Mouse (Mus musculus) WW6 (cell line): Measurements from ENCODE around the gene Sys1.

Experiments used
- DNase-seq: peaks from one replicate; pipeline ENCODE4 v3.0.0-alpha.2; 2013; ENCODE audit warnings: low read depth, low spot score

Sys1 gene

DNA sequence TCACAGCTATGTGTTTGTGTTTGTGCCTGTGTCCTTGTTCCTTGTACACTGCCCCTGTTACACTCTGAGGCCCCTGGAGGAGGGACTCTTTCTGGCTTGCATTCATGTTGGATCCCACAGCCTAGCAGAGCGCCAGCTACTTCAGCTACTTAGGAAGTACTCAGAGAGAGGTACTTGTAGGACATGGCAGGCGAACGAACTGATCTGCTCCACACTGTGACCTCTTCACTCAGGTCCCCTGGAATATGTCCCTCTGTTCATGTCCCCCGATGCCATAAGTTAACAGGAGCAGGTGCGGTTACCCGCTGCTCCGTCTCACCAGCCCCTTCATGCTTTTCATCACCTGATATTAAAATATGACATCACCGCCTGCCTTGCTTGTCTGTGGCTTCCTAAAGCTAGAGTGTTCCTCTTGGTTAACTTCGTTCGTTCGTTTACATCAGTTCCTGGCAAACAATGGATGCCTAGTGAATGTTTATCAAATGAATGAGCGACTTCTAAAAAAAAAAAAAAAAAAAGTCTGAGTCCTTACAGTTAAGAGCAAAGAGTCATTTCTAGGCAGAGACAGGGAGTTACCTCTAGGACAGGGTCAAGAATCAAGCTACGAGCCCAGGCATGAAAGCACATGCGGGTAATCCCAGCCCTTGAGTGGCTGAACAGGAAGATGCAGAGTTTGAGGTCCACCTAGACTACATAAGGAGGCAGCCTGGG lies 3.6 kb upstream of the Sys1 start:
- no peak for DNase-seq

DNA sequence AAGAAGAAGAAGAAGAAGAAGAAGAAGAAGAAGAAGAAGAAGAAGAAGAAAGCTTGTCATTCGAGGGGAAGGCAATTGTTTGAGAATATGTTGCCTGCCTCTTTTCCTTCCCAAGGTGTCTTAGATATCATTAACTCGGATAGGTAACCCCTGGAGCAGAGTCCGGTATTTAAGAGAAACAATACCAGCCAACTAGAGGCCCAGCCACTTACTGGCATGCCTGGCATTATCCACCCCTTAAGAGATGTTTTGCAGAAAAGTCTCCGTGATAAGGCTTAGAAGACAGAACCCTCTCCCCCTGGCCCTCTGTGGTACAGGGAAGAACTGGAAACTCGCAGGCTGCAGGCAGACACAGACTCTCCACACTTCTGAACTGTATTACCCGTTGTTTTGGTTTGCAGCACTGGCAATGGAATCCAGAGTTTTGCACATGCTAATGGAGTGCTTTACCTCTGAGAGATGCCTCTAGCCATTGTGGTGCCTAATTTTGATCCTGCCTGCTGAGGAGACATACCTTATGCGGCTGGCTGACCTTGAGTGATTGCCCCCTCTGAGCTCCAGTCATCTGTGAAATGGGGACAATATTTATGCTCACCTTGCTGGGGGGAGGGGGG lies 2.8 kb upstream of the Sys1 start:
- DNase-seq: no peak

DNA sequence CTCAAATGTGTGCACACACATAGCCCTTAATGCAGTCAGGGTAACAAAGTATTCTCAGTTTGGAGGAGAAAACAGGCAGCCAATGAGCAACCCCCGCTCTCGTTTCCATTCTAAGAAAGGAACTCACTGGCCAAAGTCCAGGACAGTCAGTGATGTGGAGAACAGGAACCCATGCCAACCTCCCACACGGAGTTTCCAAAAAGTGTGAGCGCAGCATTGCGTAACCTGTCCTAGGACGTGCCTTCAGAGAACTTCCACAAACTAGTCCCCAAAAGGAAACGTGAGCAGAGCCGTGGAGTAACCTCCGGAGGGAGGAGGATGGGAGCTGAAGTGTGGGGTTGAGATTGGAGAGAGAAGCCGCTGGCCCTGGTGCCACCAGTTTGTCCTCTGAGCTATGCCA lies 1.9 kb upstream of the Sys1 start:
- no peak for DNase-seq

DNA sequence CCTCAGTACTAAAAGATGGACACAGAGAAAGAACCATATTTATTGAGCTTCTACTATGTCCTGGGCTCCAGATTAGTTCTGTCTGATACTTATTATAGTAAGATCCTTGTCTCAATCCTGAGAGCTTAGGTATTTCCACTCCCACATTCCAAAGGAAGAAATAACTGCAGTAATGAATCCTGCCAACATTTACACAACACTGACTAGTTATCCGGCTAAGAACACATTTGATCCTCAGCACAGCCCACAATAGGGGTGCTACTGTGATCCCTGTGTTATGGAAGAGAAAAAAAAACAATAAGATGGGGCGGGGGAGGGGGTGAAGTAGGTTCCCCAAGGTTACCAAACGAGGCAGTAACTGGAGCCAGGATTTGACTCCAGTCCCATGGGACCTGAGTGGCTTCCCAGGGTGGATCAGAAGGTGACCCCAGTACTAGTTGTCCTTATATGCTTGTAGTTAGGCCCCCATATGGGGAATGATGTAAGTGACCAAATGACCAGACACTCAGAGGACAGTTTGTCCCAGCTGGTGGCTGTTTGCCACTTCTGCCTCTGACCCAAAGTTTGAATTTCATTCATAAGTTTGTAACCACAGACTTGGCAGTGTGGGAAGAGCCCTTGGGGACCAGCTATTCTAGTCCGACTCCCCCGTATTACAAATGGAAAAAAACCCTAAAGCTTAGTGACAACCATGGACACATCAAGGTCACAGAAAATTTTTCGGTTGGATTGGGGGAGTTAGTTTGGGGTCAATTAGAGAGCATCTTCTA lies 1.2 kb upstream of the Sys1 start:
- no peak for DNase-seq

DNA sequence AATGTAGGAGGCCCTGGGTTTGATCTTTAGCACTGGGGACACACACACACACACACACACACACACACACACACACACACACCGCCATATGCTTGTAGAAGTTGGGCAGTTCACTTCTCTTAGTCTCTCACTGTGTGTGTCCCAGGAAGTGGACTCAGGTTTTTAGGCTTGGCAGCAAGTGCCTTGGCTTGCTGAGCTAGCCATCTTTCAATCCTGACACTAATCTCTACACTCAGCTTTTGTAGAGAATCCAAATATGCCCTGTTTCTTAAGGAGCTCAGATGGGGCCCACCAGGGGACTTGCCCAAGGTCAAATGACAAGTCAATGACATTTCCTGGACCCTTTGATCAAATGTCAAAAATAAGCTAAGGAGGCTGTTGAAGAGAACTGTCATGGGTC lies 351 bp upstream of the Sys1 start:
- no peak for DNase-seq

DNA sequence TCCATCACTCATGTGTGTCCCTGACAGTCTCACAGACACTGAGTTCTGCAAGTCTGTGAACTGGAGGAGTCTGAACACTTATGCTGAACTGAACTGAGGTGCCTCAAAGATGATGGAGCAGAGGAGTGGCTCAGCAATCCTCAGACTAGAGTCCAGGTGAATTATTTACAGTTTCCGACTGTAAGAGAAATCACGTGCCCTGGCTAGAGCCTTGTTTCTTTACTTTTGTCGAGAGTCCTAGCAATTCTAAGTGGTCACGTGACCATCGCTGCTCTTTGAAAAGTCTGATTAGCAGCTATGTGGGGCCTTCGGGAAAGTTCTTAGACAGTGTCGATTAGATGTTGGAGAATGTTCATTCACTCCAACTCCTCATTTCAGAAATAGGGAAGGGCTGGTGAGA lies 1.2 kb downstream of the Sys1 start:
- DNase-seq: no peak

DNA sequence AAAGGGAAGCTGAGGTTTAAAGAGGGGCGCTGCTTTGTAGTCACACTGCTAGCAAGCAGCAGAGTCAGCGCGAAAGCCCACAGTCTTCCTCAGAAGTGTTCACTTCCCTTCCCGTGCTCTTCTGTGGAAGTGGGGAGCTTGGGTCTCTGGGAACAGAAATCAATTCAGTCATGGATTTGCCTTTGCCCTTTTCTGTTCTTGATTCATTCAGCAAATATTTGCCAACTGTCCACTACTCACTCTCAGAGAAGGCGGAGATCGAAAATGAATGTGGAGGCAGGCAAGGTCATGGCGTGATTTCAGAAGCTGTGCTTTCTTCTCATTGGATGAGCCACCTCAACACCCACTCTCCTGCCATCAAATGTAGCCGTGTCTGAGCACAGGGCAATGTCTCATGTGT lies 1.8 kb downstream of the Sys1 start:
- DNase-seq: no peak

DNA sequence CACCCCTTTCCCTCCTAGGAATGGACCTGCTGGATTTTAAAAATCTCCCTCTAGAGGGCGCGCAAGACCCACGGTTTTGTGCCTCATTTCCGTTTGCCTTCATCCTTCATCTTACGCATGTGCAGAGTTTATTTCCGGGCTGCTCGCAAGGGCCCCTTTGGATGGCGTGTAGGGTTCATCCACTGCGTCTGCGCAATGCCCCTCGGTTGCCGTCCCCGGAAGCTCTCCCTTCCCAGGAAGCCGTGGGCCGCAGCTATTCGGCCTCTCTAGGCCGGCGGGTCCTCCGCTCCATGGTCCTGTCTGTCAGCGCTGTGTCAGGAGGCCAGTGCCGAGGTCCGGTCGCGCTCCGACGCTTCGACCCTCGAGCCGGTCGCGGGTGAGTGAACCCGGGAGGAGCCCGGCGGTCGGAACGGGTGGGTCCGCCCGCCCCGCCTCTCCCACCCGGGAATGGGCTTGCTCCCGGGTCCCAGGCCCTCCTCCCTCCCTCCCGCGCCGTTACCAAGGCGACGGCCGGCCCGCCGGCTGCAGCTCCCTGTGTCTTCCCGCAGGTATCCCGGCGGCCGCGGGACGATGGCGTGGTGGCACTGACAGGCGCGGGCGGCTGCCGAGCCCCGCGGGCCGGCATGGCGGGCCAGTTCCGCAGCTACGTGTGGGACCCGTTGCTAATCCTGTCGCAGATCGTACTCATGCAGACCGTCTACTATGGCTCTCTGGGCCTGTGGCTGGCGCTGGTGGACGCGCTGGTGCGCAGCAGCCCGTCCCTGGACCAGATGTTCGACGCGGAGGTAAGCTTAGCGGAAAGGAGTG lies 4.2 kb downstream of the Sys1 start, which contains the start of gene Gm20458:
Gene Gm20458 (plus strand): TSS at position 223 of the 807 bp plus-strand sequence.
- DNase-seq: peak; percentile 93

DNA sequence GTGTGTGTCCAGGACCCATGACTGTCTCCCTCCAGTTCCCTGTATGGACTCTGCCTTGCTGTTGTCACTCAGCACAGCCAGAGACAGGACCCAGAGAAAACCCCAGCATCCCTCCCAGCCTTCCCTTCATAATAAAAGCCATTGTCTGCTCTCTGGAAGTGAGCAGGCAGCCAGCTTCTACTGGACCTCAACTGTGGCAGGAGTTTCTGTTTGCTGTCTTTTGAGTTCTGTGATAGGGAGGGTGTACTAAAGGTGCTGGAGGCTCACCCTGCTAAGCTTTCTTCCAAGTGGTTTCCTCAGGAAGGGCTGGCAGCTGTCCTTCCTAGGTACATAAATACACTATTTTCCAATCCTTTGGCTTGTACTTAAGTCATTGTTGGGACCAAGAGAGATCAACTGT lies 8.4 kb downstream of the Sys1 start:
- no peak for DNase-seq

DNA sequence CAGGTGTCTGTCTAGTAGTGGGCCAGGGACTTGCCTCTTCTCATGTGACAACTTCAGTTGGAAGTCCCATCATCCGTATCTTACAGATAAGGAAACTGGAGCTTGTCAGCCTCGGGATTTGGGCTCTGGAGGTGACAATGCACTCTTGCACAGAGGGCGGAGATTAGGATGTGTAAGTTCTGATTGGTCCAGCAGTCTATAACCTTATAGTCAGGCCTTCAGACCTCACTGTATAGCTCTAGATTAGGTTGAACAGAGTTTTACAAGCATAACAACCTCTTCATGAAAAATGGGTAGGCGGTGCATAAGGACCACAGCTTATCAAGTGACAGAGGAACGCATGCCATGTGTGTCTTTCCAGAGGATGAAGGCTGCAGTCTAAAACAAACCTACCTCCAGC lies 10.0 kb downstream of the Sys1 start:
- DNase-seq: no peak

DNA sequence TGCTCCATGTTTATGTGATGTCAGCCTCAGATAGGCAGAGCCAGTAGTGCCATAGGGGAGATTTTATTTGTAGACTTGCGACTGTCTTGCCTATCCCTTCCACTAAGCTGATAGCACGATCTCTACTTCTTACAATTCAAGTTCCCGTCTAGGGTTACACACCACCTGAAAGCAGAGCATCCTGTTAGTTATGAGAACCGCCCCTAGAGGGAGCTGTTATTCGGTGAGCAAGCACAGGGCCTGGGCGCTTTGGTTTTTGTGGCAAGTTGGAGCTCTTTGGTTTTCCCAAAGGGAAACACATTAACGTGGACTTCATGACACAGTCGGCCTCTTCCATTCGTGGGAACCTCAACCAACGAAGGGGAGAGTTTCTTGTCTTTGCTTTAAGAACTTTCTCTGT lies 13.5 kb downstream of the Sys1 start:
- DNase-seq: peak; percentile 65

DNA sequence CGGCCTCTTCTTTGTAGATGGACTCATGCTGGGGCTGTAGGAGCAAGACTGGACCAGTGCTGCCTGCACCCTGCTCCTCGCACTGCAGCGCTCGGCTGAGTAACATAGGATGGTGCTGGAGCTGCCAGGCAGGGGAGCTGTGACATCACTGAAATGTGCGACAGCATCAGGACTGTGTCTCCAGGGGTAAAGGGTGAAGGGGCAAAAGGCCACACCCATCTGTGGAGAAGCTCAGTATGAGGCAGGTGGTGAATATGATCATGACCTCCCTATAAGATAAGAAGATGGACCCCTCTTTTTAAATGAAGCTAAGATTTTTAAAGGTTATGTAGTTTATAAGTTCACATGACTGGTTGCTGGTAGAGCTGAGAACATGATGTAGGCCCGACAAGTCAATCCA lies 16.9 kb downstream of the Sys1 start, which contains the start of gene Trp53tg5:
Gene Trp53tg5 (minus strand): TSS at position 101 of the 400 bp plus-strand sequence.
- DNase-seq: no peak

DNA sequence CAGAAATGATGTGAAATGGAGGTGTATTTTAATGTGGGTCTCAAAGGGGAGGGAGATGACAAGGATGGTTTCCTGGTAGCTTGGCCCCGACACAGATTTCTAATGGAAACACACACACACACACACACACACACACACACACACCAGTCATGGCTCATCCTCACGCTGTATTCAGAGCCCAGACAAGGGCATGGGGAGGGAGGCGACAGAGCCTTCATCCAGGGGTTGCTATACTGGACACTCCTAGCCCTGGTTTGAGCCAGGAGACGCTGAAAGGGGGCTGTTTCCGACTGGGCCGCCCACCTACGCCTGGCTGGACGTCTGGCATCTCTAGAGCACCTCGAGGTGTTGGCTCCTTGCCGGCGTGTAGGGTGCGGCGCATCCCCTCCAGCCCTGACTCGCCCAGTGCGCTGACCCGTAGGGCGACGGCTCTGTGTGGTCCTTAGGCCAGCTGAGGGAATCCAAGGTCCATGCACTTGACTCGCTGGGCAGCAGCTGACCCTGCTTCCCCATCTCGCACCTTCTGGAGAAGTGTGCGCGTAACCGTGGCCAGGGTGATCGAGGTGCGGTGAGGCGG lies 29.0 kb downstream of the Sys1 start, which contains the start of gene Dbndd2:
Gene Dbndd2 (plus strand): TSS at position 426 of the 577 bp plus-strand sequence.
- DNase-seq: no peak

DNA sequence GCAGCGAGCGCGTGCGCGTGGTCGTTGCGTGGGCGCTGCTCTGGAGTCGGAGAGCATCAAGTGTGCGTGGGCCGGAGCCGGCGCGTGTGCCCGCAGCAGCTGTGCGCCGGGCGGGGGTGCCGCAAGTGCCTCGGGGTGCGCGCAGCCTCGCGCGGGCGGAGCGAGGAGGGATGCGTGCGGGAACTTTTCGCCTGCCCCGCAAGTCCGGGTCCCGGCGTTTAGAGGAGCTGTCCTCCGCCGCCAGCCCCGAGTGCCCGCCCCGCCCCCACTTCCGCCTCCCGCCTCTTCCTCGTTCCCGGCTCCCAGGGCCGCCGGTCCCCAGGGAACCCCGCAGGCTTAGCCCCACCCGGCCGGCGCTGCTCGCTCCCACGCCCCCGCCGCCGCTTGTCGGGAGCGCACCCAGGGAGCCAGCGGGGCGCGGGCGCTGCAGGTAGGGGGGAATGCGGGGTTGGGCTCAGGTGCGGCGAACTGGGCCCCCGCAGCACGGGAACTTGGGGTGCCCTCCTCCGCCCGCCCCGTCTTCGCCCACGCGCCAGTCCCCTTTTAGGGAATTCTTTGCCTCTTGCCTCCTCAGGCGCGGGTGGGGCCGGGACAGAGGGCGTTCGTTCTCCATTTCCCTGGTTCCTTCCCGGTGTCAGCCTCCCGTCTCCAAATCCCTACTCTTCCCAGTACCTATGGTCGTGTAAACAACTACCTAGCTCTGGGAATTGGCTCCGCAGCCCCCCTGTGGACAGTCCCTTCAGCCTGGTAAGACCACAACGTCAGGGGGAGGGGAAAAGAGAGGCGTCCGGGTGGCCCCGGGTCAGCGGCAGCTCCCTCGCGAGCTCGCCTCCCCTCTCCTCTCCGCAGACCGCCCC lies 29.7 kb downstream of the Sys1 start:
- no peak for DNase-seq

DNA sequence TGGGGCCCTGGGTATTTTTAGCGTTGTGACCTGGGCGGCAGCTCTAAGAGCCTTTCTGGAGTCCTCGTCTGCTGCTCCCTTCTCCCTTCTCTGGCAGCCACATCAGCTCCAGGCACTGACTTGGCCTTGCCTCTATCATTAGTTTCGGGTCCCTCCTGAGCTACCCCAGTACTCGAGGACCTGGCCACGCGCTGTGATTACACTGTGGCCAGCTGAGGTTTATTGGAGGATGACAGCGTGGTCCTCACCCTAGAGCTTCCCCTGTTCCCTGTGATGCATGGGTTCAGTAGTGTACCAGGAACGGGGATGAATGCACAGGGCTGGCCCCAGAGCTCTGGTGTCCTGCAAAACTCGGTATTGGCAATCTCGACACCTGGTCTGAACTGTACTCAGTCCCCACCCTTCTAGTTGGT lies 30.4 kb downstream of the Sys1 start:
- no peak for DNase-seq

DNA sequence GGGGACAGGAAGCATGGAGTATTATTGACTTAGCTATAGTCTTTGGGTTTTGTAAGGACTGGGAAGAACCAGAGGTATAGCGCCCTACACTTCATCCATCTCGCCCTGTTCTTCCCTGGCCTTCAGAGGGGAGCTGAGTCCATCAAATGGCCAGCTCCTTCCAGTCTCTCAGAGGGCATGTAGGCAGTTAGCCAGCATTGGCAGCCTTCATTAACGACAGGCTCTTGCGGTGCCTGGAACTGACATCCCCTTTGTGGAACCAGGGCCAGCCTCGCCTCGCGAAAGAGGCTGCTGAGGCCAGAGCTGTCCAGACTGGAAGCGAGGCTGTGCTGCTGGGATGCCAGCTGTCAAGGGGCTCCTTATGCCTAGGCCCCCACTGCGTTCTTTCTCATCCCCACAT lies 31.0 kb downstream of the Sys1 start:
- no peak for DNase-seq

DNA sequence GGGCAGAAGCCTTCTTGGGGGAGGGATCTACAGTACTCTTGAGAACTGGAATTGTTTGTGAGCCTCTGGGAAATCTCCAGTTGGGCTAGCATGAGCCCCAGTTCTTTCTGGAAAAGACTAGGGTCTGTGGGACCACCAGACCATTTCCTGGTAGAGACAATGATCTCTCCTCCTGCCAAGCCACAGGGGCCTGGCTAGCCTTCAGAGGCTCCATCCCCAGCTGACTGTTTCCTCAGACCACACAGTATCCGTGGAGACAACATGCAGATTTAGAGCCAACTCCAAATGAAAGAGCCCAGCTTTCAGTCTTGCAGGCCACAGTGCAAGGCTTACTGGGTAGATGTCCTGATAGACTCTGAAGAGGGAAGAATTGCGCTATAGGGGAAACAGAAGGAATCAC lies 37.4 kb downstream of the Sys1 start:
- no peak for DNase-seq

DNA sequence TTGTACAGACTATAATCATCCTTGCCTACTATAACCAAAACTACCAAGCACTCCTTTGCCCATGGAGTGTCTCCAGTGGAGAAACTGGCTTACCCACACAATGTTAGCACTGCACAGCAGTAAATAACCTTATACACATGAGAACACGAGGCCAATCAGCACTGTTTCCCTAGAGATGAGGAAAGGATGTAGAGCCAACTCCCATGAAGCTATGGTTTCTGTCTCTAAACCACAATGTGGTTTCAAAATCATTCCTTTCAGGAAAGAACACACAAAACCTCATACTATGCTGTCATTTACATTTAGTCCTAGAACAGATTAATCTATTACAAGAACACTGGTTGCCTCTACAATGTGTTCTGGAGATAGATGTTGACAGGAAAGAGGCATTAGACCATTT lies 39.6 kb downstream of the Sys1 start:
- no peak for DNase-seq

DNA sequence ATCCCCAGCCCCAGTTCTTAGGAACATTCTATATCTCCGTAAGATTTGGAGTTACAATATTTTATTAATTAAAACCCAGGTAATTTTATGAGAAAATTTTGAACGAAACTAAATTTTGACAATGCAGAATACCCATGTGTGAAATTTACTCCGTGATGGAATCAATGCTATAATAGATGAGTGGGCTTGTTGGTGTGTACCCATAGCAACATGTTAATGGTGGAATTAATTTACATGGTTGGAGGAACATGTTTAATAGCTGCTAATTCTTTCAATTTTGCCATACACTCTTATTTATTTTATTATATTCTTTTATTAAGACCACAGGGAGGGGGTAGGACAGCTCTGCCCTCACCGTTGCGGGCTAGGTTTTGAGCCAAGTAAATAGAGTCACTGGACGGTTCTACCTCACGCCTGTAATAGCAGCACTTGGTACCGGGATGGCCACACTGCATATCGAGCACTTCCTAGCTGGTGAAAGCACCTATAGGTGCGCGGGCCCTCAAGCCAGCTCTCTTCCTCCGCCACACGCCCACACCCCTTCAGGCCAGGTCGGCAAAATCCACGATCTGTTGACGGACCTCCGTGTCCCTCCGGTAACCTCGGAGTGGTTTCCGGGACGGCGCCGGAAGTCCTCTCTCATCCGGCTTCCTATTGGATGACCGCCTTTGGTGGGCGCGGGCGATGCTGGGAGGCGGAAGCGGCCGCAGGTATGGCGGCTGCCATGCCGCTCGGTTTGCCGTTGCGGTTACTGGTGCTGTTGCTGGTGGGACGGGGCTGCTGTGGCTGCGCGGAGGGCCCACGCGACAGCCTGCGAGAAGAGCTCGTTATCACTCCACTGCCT lies 40.3 kb downstream of the Sys1 start, which contains the start of gene Pigt:
Gene Pigt (plus strand): TSS at position 674 of the 844 bp plus-strand sequence.
- peak; percentile 45 for DNase-seq
